Mouse (Mus musculus): ENCODE results near the gene Lpcat3. TPM values are rescaled to one million over a fixed set of nuclear protein-coding genes. Genes with fewer than 3 reads are reported as not detected.
"Not testable (repeated sequence)": the region's sequence is repeated elsewhere in the genome, so short reads cannot be mapped to it uniquely, and the experiment has no call there.

The Lpcat3 gene
- polyA plus RNA-seq (2012; ENCODE audit: insufficient read depth, low replicate concordance), result 119 and 190 TPM in 2 replicates

- no peaks in the 10 kb centered on the region for H3K27me3 ChIP-seq (replicated peaks)
- H3K9me3 ChIP-seq, result no peaks in the 10 kb centered on the region
- no peak for TF ChIP-seq FLI1 (IDR thresholded peaks at IDR 0.05; ENCODE audit: low read length)
- no peak for TF ChIP-seq GATA1 (IDR thresholded peaks at IDR 0.05; ENCODE audit: borderline replicate concordance, low read length)
- peak within 1 kb of the TSS; percentile 99 for H3K4me3 ChIP-seq (replicated peaks)
- peaks cover 31% of the 10 kb centered on the region for H3K36me3 ChIP-seq (replicated peaks; ENCODE audit: low read length)
- peaks cover 52% of the 10 kb centered on the region for H3K4me1 ChIP-seq
Measured at GRCm38 (mm10) chr6:124662477-124663423, at the start of gene Lpcat3. Lpcat3 (plus strand) TSS chr6:124663027.

GRCm38 (mm10) chr6:124625612-124626011, 37.2 kb upstream of the Lpcat3 start:
- H3K4me3 ChIP-seq (replicated peaks), result no peak overlapping the region
- H3K27me3 ChIP-seq (replicated peaks), result no peaks in the 10 kb centered on the region
- H3K36me3 ChIP-seq (replicated peaks; ENCODE audit: low read length), result no peaks in the 10 kb centered on the region
- peaks cover 3% of the 10 kb centered on the region; the same call in 1 of the 2 replicates for H3K9me3 ChIP-seq
- H3K4me1 ChIP-seq, result no peaks in the 10 kb centered on the region
- TF ChIP-seq GATA1 (IDR thresholded peaks at IDR 0.05; ENCODE audit: borderline replicate concordance, low read length), result no peak
- TF ChIP-seq FLI1 (IDR thresholded peaks at IDR 0.05; ENCODE audit: low read length), result no peak

GRCm38 (mm10) chr6:124626184-124626583, 36.6 kb upstream of the Lpcat3 start:
- not testable (repeated sequence) for H3K27me3 ChIP-seq (replicated peaks); H3K4me3 ChIP-seq (replicated peaks); H3K9me3 ChIP-seq; H3K4me1 ChIP-seq; H3K36me3 ChIP-seq (replicated peaks; ENCODE audit: low read length)

GRCm38 (mm10) chr6:124630763-124631162, 32.1 kb upstream of the Lpcat3 start:
- TF ChIP-seq GATA1 (IDR thresholded peaks at IDR 0.05; ENCODE audit: borderline replicate concordance, low read length) (no peak), FLI1 (IDR thresholded peaks at IDR 0.05; ENCODE audit: low read length) (no peak)
- Histone ChIP-seq H3K4me1 (no peaks in the 10 kb centered on the region), H3K27me3 (replicated peaks) (peaks cover 4% of the 10 kb centered on the region), H3K36me3 (replicated peaks; ENCODE audit: low read length) (no peaks in the 10 kb centered on the region), H3K4me3 (replicated peaks) (no peak overlapping the region), H3K9me3 (no peaks in the 10 kb centered on the region)

GRCm38 (mm10) chr6:124635985-124636384, 26.8 kb upstream of the Lpcat3 start, which contains the start of gene C1s2:
C1s2 (minus strand) TSS chr6:124636085.
- H3K4me3 ChIP-seq (replicated peaks); H3K9me3 ChIP-seq; H3K4me1 ChIP-seq; H3K36me3 ChIP-seq (replicated peaks; ENCODE audit: low read length); H3K27me3 ChIP-seq (replicated peaks): not testable (repeated sequence)

- H3K36me3 ChIP-seq (replicated peaks; ENCODE audit: low read length); H3K27me3 ChIP-seq (replicated peaks); H3K4me3 ChIP-seq (replicated peaks); H3K9me3 ChIP-seq; H3K4me1 ChIP-seq: not testable (repeated sequence)
Measured at GRCm38 (mm10) chr6:124636858-124637460, 25.9 kb upstream of the Lpcat3 start.

GRCm38 (mm10) chr6:124640041-124640440, 22.8 kb upstream of the Lpcat3 start:
- Histone ChIP-seq H3K27me3 (replicated peaks) (peaks cover 1% of the 10 kb centered on the region), H3K4me1 (0 out of 2 replicates have a peak, but pooled peaks cover 9% of the 10 kb centered on the region), H3K4me3 (replicated peaks) (no peak overlapping the region), H3K36me3 (replicated peaks; ENCODE audit: low read length) (no peaks in the 10 kb centered on the region), H3K9me3 (0 out of 2 replicates have a peak, but pooled peaks cover 4% of the 10 kb centered on the region)
- TF ChIP-seq FLI1 (IDR thresholded peaks at IDR 0.05; ENCODE audit: low read length), result no peak

GRCm38 (mm10) chr6:124640997-124641396, 21.8 kb upstream of the Lpcat3 start:
- no peak for TF ChIP-seq FLI1 (IDR thresholded peaks at IDR 0.05; ENCODE audit: low read length)
- TF ChIP-seq GATA1 (IDR thresholded peaks at IDR 0.05; ENCODE audit: borderline replicate concordance, low read length), result no peak
- 0 out of 2 replicates have a peak, but pooled peaks cover 9% of the 10 kb centered on the region for H3K4me1 ChIP-seq
- no peaks in the 10 kb centered on the region for H3K27me3 ChIP-seq (replicated peaks)
- H3K4me3 ChIP-seq (replicated peaks), result no peak overlapping the region
- H3K9me3 ChIP-seq, result 0 out of 2 replicates have a peak, but pooled peaks cover 4% of the 10 kb centered on the region
- H3K36me3 ChIP-seq (replicated peaks; ENCODE audit: low read length), result no peaks in the 10 kb centered on the region

- H3K4me1 ChIP-seq, result 0 out of 2 replicates have a peak, but pooled peaks cover 7% of the 10 kb centered on the region
- H3K9me3 ChIP-seq, result peaks cover 21% of the 10 kb centered on the region
- no peaks in the 10 kb centered on the region for H3K27me3 ChIP-seq (replicated peaks)
- H3K36me3 ChIP-seq (replicated peaks; ENCODE audit: low read length), result no peaks in the 10 kb centered on the region
- no peak for TF ChIP-seq GATA1 (IDR thresholded peaks at IDR 0.05; ENCODE audit: borderline replicate concordance, low read length)
- no peak overlapping the region for H3K4me3 ChIP-seq (replicated peaks)
Measured at GRCm38 (mm10) chr6:124646394-124646793, 16.4 kb upstream of the Lpcat3 start.

GRCm38 (mm10) chr6:124655893-124656292, 6.9 kb upstream of the Lpcat3 start:
- Histone ChIP-seq H3K9me3 (peaks cover 20% of the 10 kb centered on the region), H3K36me3 (replicated peaks; ENCODE audit: low read length) (no peaks in the 10 kb centered on the region), H3K27me3 (replicated peaks) (no peaks in the 10 kb centered on the region), H3K4me3 (replicated peaks) (no peak overlapping the region), H3K4me1 (peaks cover 10% of the 10 kb centered on the region)
- no peak for TF ChIP-seq GATA1 (IDR thresholded peaks at IDR 0.05; ENCODE audit: borderline replicate concordance, low read length)
- TF ChIP-seq FLI1 (IDR thresholded peaks at IDR 0.05; ENCODE audit: low read length), result no peak
